In genomic region chr3:66169873-66170538, GRCm38 (mm10) we compare ENCODE assay signal across 26 mouse cellular contexts. TPM values are rescaled to one million over a fixed set of nuclear protein-coding genes. Genes with fewer than 3 reads are reported as not detected.
DNase-seq lines count a peak whose midpoint lies in the region; ATAC-seq lines count a peak whose summit lies in the region.
"Had no signal": no experiment of that assay in that cellular context is flagged by ENCODE, and none has a peak within 500 bp of the region (broad histone marks: within the 10 kb centered on the region; RNA-seq: fewer than 3 reads in every experiment).

No protein-coding gene starts in this region.

- ATAC-seq in midbrain, embryonic 16.5 days = no peak
- ATAC-seq in hindbrain, embryonic 11.5 days (ENCODE audit: low FRiP score) = peak; percentile 90
- ATAC-seq in midbrain, embryonic 12.5 days (ENCODE audit: low FRiP score, low read depth) = peak; percentile 56; the same call in 1 of the 2 replicates
- no peak for ATAC-seq in monocyte, adult 5-6 weeks (replicated peaks; ENCODE audit: insufficient number of reproducible peaks, low FRiP score, low TSS enrichment, poor library complexity, severe bottlenecking)
- ATAC-seq: activated CD4-positive, CD25-positive, alpha-beta regulatory T cell, adult 4 months; intestine, postnatal 0 days; Patski had no signal

- no peak overlapping the region for H3K9ac ChIP-seq in midbrain, embryonic 16.5 days (ENCODE audit: low read depth, low read length)
- H3K9ac ChIP-seq in hindbrain, embryonic 11.5 days (ENCODE audit: low read depth, low read length) = no peak overlapping the region
- no peak overlapping the region for H3K9ac ChIP-seq in midbrain, embryonic 12.5 days (replicated peaks)
- H3K9ac ChIP-seq: embryonic facial prominence, embryonic 13.5 days; heart, embryonic 12.5 days; limb, embryonic 13.5 days; liver, embryonic 14.5 days; neural tube, embryonic 13.5 days had no signal

- no peak overlapping the region for H3K4me3 ChIP-seq in midbrain, embryonic 10.5 days
- no peak overlapping the region for H3K4me3 ChIP-seq in midbrain, embryonic 16.5 days (ENCODE audit: low read depth, low read length)
- no peak overlapping the region for H3K4me3 ChIP-seq in hindbrain, embryonic 11.5 days (ENCODE audit: low read depth, low read length)
- H3K4me3 ChIP-seq in midbrain, embryonic 12.5 days = no peak overlapping the region
- H3K4me3 ChIP-seq: embryonic facial prominence, embryonic 13.5 days; heart, embryonic 12.5 days; limb, embryonic 13.5 days; megakaryocyte, embryonic 14.5 days; neural tube, embryonic 13.5 days had no signal

- H3K9me3 ChIP-seq in midbrain, embryonic 10.5 days (replicated peaks) = no peaks in the 10 kb centered on the region
- no peaks in the 10 kb centered on the region for H3K9me3 ChIP-seq in midbrain, embryonic 16.5 days (replicated peaks; ENCODE audit: control insufficient read depth, low read length, poor library complexity, severe bottlenecking)
- H3K9me3 ChIP-seq in hindbrain, embryonic 11.5 days (ENCODE audit: control insufficient read depth, low read length) = no peaks in the 10 kb centered on the region
- no peaks in the 10 kb centered on the region for H3K9me3 ChIP-seq in midbrain, embryonic 12.5 days
- H3K9me3 ChIP-seq: embryonic facial prominence, embryonic 13.5 days; heart, embryonic 12.5 days; limb, embryonic 13.5 days; megakaryocyte, embryonic 14.5 days; neural tube, embryonic 13.5 days had no signal

- no peak overlapping the region for H3K4me2 ChIP-seq in midbrain, embryonic 16.5 days (ENCODE audit: low read length)
- H3K4me2 ChIP-seq in hindbrain, embryonic 11.5 days (replicated peaks; ENCODE audit: low read depth, low read length) = no peak overlapping the region
- no peak overlapping the region for H3K4me2 ChIP-seq in midbrain, embryonic 12.5 days (replicated peaks)
- H3K4me2 ChIP-seq: embryonic facial prominence, embryonic 13.5 days; heart, embryonic 12.5 days; limb, embryonic 13.5 days; neural tube, embryonic 13.5 days had no signal

- H3K4me1 ChIP-seq in midbrain, embryonic 10.5 days = peaks cover 14% of the 10 kb centered on the region
- H3K4me1 ChIP-seq in midbrain, embryonic 16.5 days (ENCODE audit: control insufficient read depth, insufficient read depth, low read length) = no peaks in the 10 kb centered on the region
- no peaks in the 10 kb centered on the region for H3K4me1 ChIP-seq in hindbrain, embryonic 11.5 days (replicated peaks; ENCODE audit: control insufficient read depth, insufficient read depth, low read length)
- no peaks in the 10 kb centered on the region for H3K4me1 ChIP-seq in midbrain, embryonic 12.5 days
- H3K4me1 ChIP-seq: megakaryocyte, embryonic 14.5 days; neural tube, embryonic 13.5 days had no signal

- no peaks in the 10 kb centered on the region for H3K36me3 ChIP-seq in midbrain, embryonic 10.5 days
- H3K36me3 ChIP-seq in midbrain, embryonic 16.5 days (ENCODE audit: control insufficient read depth, insufficient read depth, low read length) = no peaks in the 10 kb centered on the region
- H3K36me3 ChIP-seq in hindbrain, embryonic 11.5 days (ENCODE audit: control insufficient read depth, insufficient read depth, low read length) = no peaks in the 10 kb centered on the region
- no peaks in the 10 kb centered on the region for H3K36me3 ChIP-seq in midbrain, embryonic 12.5 days
- H3K36me3 ChIP-seq: embryonic facial prominence, embryonic 13.5 days; heart, embryonic 12.5 days; limb, embryonic 13.5 days; neural tube, embryonic 13.5 days had no signal

- peak overlapping the region; percentile 59 for H3K27ac ChIP-seq in midbrain, embryonic 10.5 days (replicated peaks)
- H3K27ac ChIP-seq in midbrain, embryonic 16.5 days (ENCODE audit: low read length) = no peak overlapping the region
- no peak overlapping the region; the same call in 1 of the 2 replicates for H3K27ac ChIP-seq in hindbrain, embryonic 11.5 days (ENCODE audit: low read depth, low read length)
- H3K27ac ChIP-seq in midbrain, embryonic 12.5 days (replicated peaks) = no peak overlapping the region
- H3K27ac ChIP-seq: embryonic facial prominence, embryonic 13.5 days; limb, embryonic 13.5 days; liver, embryonic 14.5 days; neural tube, embryonic 13.5 days; stomach, postnatal 0 days had no signal

- WGBS in midbrain, embryonic 10.5 days = 36% methylated on average over 3 of the region's 3 CpGs
- WGBS in midbrain, embryonic 16.5 days = 34% methylated on average over 3 of the region's 3 CpGs
- 42% methylated on average over 3 of the region's 3 CpGs for WGBS in hindbrain, embryonic 11.5 days
- 37% methylated on average over 3 of the region's 3 CpGs for WGBS in midbrain, embryonic 12.5 days

- DNase-seq in midbrain, embryonic 10.5 days (ENCODE audit: low spot score) = peak; percentile 37
- peak; percentile 59 for DNase-seq in embryo, embryonic 10.5 days (ENCODE audit: low spot score)
- peak; percentile 47 for DNase-seq in hindbrain, embryonic 11.5 days (ENCODE audit: low spot score)
- DNase-seq in lung, postnatal 10 days = no peak
- DNase-seq in testis, postnatal 10 days (ENCODE audit: low spot score) = no peak
- DNase-seq: adrenal gland, postnatal 36 days; B cell, adult 2 months; cerebellum, postnatal 14 days; heart, postnatal 36 days; kidney, postnatal 14 days; right cerebral cortex, postnatal 25 days; thymus, postnatal 36 days had no signal

- H3K27me3 ChIP-seq in midbrain, embryonic 10.5 days (ENCODE audit: low read depth, poor library complexity, severe bottlenecking) = no peaks in the 10 kb centered on the region
- no peaks in the 10 kb centered on the region for H3K27me3 ChIP-seq in midbrain, embryonic 16.5 days (ENCODE audit: control insufficient read depth, insufficient read depth, low read depth, low read length)
- H3K27me3 ChIP-seq in hindbrain, embryonic 11.5 days (ENCODE audit: control insufficient read depth, insufficient read depth, low read length) = no peaks in the 10 kb centered on the region
- no peaks in the 10 kb centered on the region for H3K27me3 ChIP-seq in midbrain, embryonic 12.5 days
- H3K27me3 ChIP-seq: embryonic facial prominence, embryonic 13.5 days; heart, embryonic 12.5 days; limb, embryonic 13.5 days; megakaryocyte, embryonic 14.5 days; neural tube, embryonic 13.5 days; Patski had no signal

RNA-seq across cellular contexts. Expression of gene Ptx3, which starts 49.7 kb away (rescaled TPM):
- 20.1 and 21.3 TPM in 2 replicates for polyA plus RNA-seq in midbrain, embryonic 10.5 days (2016; fragmentation: Nextera tagmentation; extraction: Ambion mirVana)
- 6.6 and 6.9 TPM in 2 replicates for polyA plus RNA-seq in midbrain, embryonic 16.5 days (2015; fragmentation: Nextera tagmentation; extraction: Ambion mirVana)
- polyA plus RNA-seq in hindbrain, embryonic 11.5 days (2014; fragmentation: Nextera tagmentation; extraction: Ambion mirVana) = 38.9 and 39.0 TPM in 2 replicates
- polyA plus RNA-seq in midbrain, embryonic 12.5 days (2016; fragmentation: Nextera tagmentation; extraction: Ambion mirVana) = 27.7 and 29.7 TPM in 2 replicates
- not detected in 3 replicates for total RNA-seq in monocyte, adult 5-6 weeks (2017)
- total RNA-seq: granulocyte monocyte progenitor cell, adult 5-6 weeks had no signal
- polyA plus RNA-seq: activated CD4-positive, CD25-positive, alpha-beta regulatory T cell, adult 4 months had no signal

Comparison
In these comparisons a context has a peak if more than half of its experiments do, and no peak if none do; other contexts are left out.
1. ATAC-seq: peak in hindbrain, embryonic 11.5 days (single experiment) and midbrain, embryonic 12.5 days (single experiment); none in midbrain, embryonic 16.5 days (single experiment) and monocyte, adult 5-6 weeks (single experiment).
2. DNase-seq: peak in midbrain, embryonic 10.5 days (single experiment), embryo, embryonic 10.5 days (single experiment) and hindbrain, embryonic 11.5 days (single experiment); none in lung, postnatal 10 days (single experiment) and testis, postnatal 10 days (single experiment).